27 mouse cellular contexts compared by ENCODE assay signal in the genomic region with DNA sequence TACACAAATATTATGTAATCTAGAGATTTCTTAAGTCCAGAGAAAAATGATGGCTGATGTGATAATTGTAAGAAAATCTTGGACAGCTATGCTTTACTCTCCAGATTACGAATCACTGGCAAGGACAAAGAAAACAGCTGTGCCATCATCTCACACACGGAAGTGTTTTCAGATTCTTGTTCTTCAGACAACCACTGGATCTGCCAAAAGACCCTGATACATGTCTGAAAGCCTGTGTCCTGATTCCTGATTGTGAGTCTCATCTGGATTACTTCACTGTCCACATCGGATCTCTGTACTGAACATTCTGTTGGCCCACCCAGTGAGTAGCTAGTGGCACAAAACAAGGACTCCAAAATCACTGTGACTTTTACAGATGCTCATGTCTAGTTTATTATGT. TPM values are rescaled to one million over a fixed set of nuclear protein-coding genes. Genes with fewer than 3 reads are reported as not detected.
A peak's percentile ranks its signal among the peaks of the same experiment; 100 is the strongest.
DNase-seq lines count a peak whose midpoint lies in the region; ATAC-seq and TF ChIP-seq lines count a peak whose summit lies in the region.
"Had no signal": no experiment of that assay in that cellular context is flagged by ENCODE, and none has a peak within 500 bp of the region (broad histone marks: within the 10 kb centered on the region; RNA-seq: fewer than 3 reads in every experiment).

No protein-coding gene starts in this region.

- ATAC-seq in lung, embryonic 15.5 days (ENCODE audit: borderline replicate concordance, extremely low read depth, low FRiP score, low TSS enrichment): peak; percentile 95
- ATAC-seq in lung, postnatal 0 days: peak; percentile 70
- ATAC-seq: activated CD4-positive, CD25-positive, alpha-beta regulatory T cell, adult 4 months; CD4-positive, CD25-positive, alpha-beta regulatory T cell, adult 4 months; forebrain, embryonic 13.5 days; forebrain, embryonic 15.5 days; Patski had no signal

- H3K27ac ChIP-seq in lung, embryonic 15.5 days: peak overlapping the region; percentile 33
- no peak overlapping the region for H3K27ac ChIP-seq in lung, postnatal 0 days (ENCODE audit: low read length)
- H3K27ac ChIP-seq: embryonic facial prominence, embryonic 10.5 days; embryonic facial prominence, embryonic 12.5 days; forebrain, embryonic 13.5 days; forebrain, embryonic 15.5 days had no signal

- H3K4me2 ChIP-seq in lung, embryonic 15.5 days: no peak overlapping the region
- no peak overlapping the region for H3K4me2 ChIP-seq in lung, postnatal 0 days (replicated peaks; ENCODE audit: low read depth, low read length)
- H3K4me2 ChIP-seq: embryonic facial prominence, embryonic 12.5 days; forebrain, embryonic 13.5 days; forebrain, embryonic 15.5 days had no signal

- H3K4me1 ChIP-seq in lung, embryonic 15.5 days: no peaks in the 10 kb centered on the region
- no peaks in the 10 kb centered on the region for H3K4me1 ChIP-seq in lung, postnatal 0 days (ENCODE audit: insufficient read depth, low read depth, low read length)
- no peaks in the 10 kb centered on the region for H3K4me1 ChIP-seq in lung, adult 2 months (ENCODE audit: control insufficient read depth, insufficient read depth, low read length)
- H3K4me1 ChIP-seq: embryonic facial prominence, embryonic 10.5 days; embryonic facial prominence, embryonic 12.5 days; forebrain, embryonic 13.5 days; forebrain, embryonic 15.5 days had no signal

- H3K27me3 ChIP-seq in lung, embryonic 15.5 days: no peaks in the 10 kb centered on the region
- H3K27me3 ChIP-seq in lung, postnatal 0 days (replicated peaks; ENCODE audit: insufficient read depth, low read length): no peaks in the 10 kb centered on the region
- H3K27me3 ChIP-seq: CH12.LX; embryonic facial prominence, embryonic 12.5 days; forebrain, embryonic 13.5 days; forebrain, embryonic 15.5 days had no signal

- no peak overlapping the region for H3K4me3 ChIP-seq in lung, embryonic 15.5 days
- no peak overlapping the region for H3K4me3 ChIP-seq in lung, postnatal 0 days (ENCODE audit: low read depth, low read length)
- H3K4me3 ChIP-seq in lung, adult 2 months (replicated peaks; ENCODE audit: extremely low read depth, low read depth, low read length): no peak overlapping the region
- H3K4me3 ChIP-seq: embryonic facial prominence, embryonic 10.5 days; embryonic facial prominence, embryonic 12.5 days; forebrain, embryonic 13.5 days; forebrain, embryonic 15.5 days had no signal

- no peak overlapping the region for H3K9ac ChIP-seq in lung, embryonic 15.5 days
- H3K9ac ChIP-seq in lung, postnatal 0 days (replicated peaks; ENCODE audit: low read depth): no peak overlapping the region
- H3K9ac ChIP-seq: embryonic facial prominence, embryonic 12.5 days; forebrain, embryonic 13.5 days; forebrain, embryonic 15.5 days had no signal

- WGBS in lung, embryonic 15.5 days: 37% methylated on average over 3 of the region's 3 CpGs
- WGBS in lung, postnatal 0 days: 52% methylated on average over 3 of the region's 3 CpGs
- 70% methylated on average over 3 of the region's 3 CpGs for WGBS in lung, adult 2 months

- H3K36me3 ChIP-seq in lung, embryonic 15.5 days: no peaks in the 10 kb centered on the region
- no peaks in the 10 kb centered on the region for H3K36me3 ChIP-seq in lung, postnatal 0 days (ENCODE audit: insufficient read depth, low read length)
- H3K36me3 ChIP-seq: embryonic facial prominence, embryonic 10.5 days; embryonic facial prominence, embryonic 12.5 days; forebrain, embryonic 15.5 days; G1E had no signal

- peak; percentile 25 for DNase-seq in heart, adult 11 months
- no peak for DNase-seq in heart, postnatal 4 days
- DNase-seq in lung, postnatal 14 days: no peak
- DNase-seq in lung, postnatal 0 days (ENCODE audit: low spot score): peak; percentile 68
- no peak for DNase-seq in lung, adult 2 months
- DNase-seq: adrenal gland, adult 8-10 months; adrenal gland, postnatal 14 days; adrenal gland, postnatal 36 days; B cell, adult 2 months; cerebellum, adult 11-12 months; cerebellum, adult 2 months; cerebellum, adult 9-10 months; cerebellum, postnatal 10 days; cerebellum, postnatal 25 days had no signal

- H3K9me3 ChIP-seq in lung, embryonic 15.5 days: no peaks in the 10 kb centered on the region
- no peaks in the 10 kb centered on the region for H3K9me3 ChIP-seq in lung, postnatal 0 days (ENCODE audit: low read length)
- H3K9me3 ChIP-seq: embryonic facial prominence, embryonic 10.5 days; embryonic facial prominence, embryonic 12.5 days; forebrain, embryonic 13.5 days; forebrain, embryonic 15.5 days had no signal

- TF ChIP-seq EP300 in lung, postnatal 0 days (IDR thresholded peaks at IDR 0.05): no peak

- TF ChIP-seq CTCF in lung, postnatal 0 days (IDR thresholded peaks at IDR 0.05): no peak
- no peak for TF ChIP-seq CTCF in lung, adult 2 months (IDR thresholded peaks at IDR 0.05; ENCODE audit: insufficient read depth, low read length)

- TF ChIP-seq POLR2A in lung, adult 2 months (IDR thresholded peaks at IDR 0.05; ENCODE audit: borderline replicate concordance, extremely low read depth, low read depth, low read length): no peak

RNA-seq across cellular contexts. Expression of a gene that starts 10.5 kb away (rescaled TPM):
- not detected for total RNA-seq in heart, postnatal 4 days (2021)
- polyA plus RNA-seq in lung, embryonic 15.5 days (2015; fragmentation: Nextera tagmentation; extraction: Ambion mirVana): 0.51 TPM in 1 of 2 replicates, not detected in the other
- 0.35 and 0.37 TPM in 2 replicates for polyA plus RNA-seq in lung, postnatal 0 days (2015; fragmentation: Nextera tagmentation; extraction: Ambion mirVana)
- polyA plus RNA-seq in lung, adult 2 months (2012; rRNA removed): 0.38 and 1.3 TPM in 2 replicates
- total RNA-seq: adrenal gland, postnatal 14 days; adrenal gland, postnatal 36 days; G1E had no signal
- polyA plus RNA-seq: cerebellum, adult 2 months; cortical plate, adult 2 months; embryonic facial prominence, embryonic 10.5 days; forebrain, embryonic 11.5 days; forebrain, embryonic 13.5 days; G1E; Patski had no signal

RNA-seq across cellular contexts. Expression of a gene that starts 44.5 kb away (rescaled TPM):
- not detected for total RNA-seq in heart, postnatal 4 days (2021)
- polyA plus RNA-seq in lung, embryonic 15.5 days (2015; fragmentation: Nextera tagmentation; extraction: Ambion mirVana): not detected in 2 replicates
- not detected in 2 replicates for polyA plus RNA-seq in lung, postnatal 0 days (2015; fragmentation: Nextera tagmentation; extraction: Ambion mirVana)
- polyA plus RNA-seq in lung, adult 2 months (2012; rRNA removed): 0.09 and 0.12 TPM in 2 replicates
- total RNA-seq: adrenal gland, adult 18-20 months; adrenal gland, postnatal 14 days; adrenal gland, postnatal 36 days; CH12.LX; G1E had no signal
- polyA plus RNA-seq: activated CD4-positive, CD25-positive, alpha-beta regulatory T cell, adult 4 months; CD4-positive, CD25-positive, alpha-beta regulatory T cell, adult 4 months; cerebellum, adult 2 months; cortical plate, adult 2 months; embryonic facial prominence, embryonic 10.5 days; embryonic facial prominence, embryonic 12.5 days; forebrain, embryonic 11.5 days; forebrain, embryonic 13.5 days; forebrain, embryonic 15.5 days; G1E; Patski had no signal

Comparison
In these comparisons a context has a peak if more than half of its experiments do, and no peak if none do; other contexts are left out.
1. DNase-seq: peak in heart, adult 11 months (single experiment) and lung, postnatal 0 days (single experiment); none in heart, postnatal 4 days (single experiment), lung, postnatal 14 days (single experiment) and lung, adult 2 months (single experiment).